Mouse (Mus musculus) kidney, postnatal 10 days (tissue): ENCODE measurements around the gene Pmm1.
A peak's percentile ranks its signal among the peaks of the same experiment; 100 is the strongest.
"Not testable (repeated sequence)": the region's sequence is repeated elsewhere in the genome, so short reads cannot be mapped to it uniquely, and the experiment has no call there.

ENCODE experiments used
- DNase-seq: peaks from one replicate; pipeline ENCODE4 v3.0.0; 2021; ENCODE audit warnings: mixed read lengths

Pmm1 gene

GRCm38 (mm10) chr15:81925760-81926445 is 34.8 kb downstream of the Pmm1 start, which contains the start of gene Polr3h:
Polr3h (minus strand) TSS chr15:81926240.
- peak; percentile 99 for DNase-seq

- DNase-seq, result no peak
Measured at GRCm38 (mm10) chr15:81924933-81925332, 35.8 kb downstream of the Pmm1 start.

- no peak for DNase-seq
Measured at GRCm38 (mm10) chr15:81921255-81921654, 39.5 kb downstream of the Pmm1 start.

GRCm38 (mm10) chr15:81920546-81921217 is 40.0 kb downstream of the Pmm1 start:
- DNase-seq, result no peak

GRCm38 (mm10) chr15:81919062-81919461 is 41.7 kb downstream of the Pmm1 start:
- DNase-seq, result no peak

- peak; percentile 88 for DNase-seq
Measured at GRCm38 (mm10) chr15:81917621-81918463, 42.9 kb downstream of the Pmm1 start.

- no peak for DNase-seq
Measured at GRCm38 (mm10) chr15:81917201-81917600, 43.5 kb downstream of the Pmm1 start.

GRCm38 (mm10) chr15:81915663-81916062 is 45.1 kb downstream of the Pmm1 start:
- no peak for DNase-seq

GRCm38 (mm10) chr15:81914668-81915067 is 46.1 kb downstream of the Pmm1 start:
- no peak for DNase-seq

- peak; percentile 51 for DNase-seq
Measured at GRCm38 (mm10) chr15:81912498-81912897, 48.2 kb downstream of the Pmm1 start.

- not testable (repeated sequence) for DNase-seq
Measured at GRCm38 (mm10) chr15:81908767-81909166, 52.0 kb downstream of the Pmm1 start.

- no peak for DNase-seq
Measured at GRCm38 (mm10) chr15:81907953-81908352, 52.8 kb downstream of the Pmm1 start.

GRCm38 (mm10) chr15:81904939-81905338 is 55.8 kb downstream of the Pmm1 start:
- DNase-seq, result peak; percentile 88
